Mouse (Mus musculus) kidney, embryonic 15.5 days (tissue): ENCODE data around the gene Fndc7. TPM values are rescaled to one million over a fixed set of nuclear protein-coding genes. Genes with fewer than 3 reads are reported as not detected.
"Not testable (repeated sequence)": the region's sequence is repeated elsewhere in the genome, so short reads cannot be mapped to it uniquely, and the experiment has no call there.

Source experiments
- ATAC-seq: fragments of 200-750 bp; cut with Nextera tagmentation; replicated peaks from 2 replicates; pipeline ENCODE4 v1.8.0; 2017; ENCODE audit warnings: moderate TSS enrichment; ENCODE audit not compliant: low FRiP score
- H3K27ac ChIP-seq: fragments of 300-500 bp; sonication (generic); 2 replicates; pipeline ENCODE4 v1.5.1; 2015; ENCODE audit warnings: mild to moderate bottlenecking, inconsistent platforms
- H3K27me3 ChIP-seq: fragments of 300-500 bp; sonication (generic); 2 replicates; pipeline ENCODE4 v1.6.1; 2015; ENCODE audit warnings: inconsistent platforms
- H3K36me3 ChIP-seq: fragments of 300-500 bp; sonication (generic); 2 replicates; pipeline ENCODE4 v1.6.1; 2015; ENCODE audit warnings: inconsistent platforms
- H3K4me1 ChIP-seq: fragments of 300-500 bp; sonication (generic); 2 replicates; pipeline ENCODE4 v1.6.1; 2015; ENCODE audit warnings: inconsistent platforms
- H3K4me2 ChIP-seq: fragments of 300-500 bp; sonication (generic); 2 replicates; pipeline ENCODE4 v1.6.1; 2015; ENCODE audit warnings: moderate library complexity, mild to moderate bottlenecking, inconsistent platforms
- H3K4me3 ChIP-seq: fragments of 300-500 bp; sonication (generic); replicated peaks from 2 replicates; pipeline ENCODE4 v1.5.1; 2015; ENCODE audit warnings: mild to moderate bottlenecking, inconsistent platforms
- H3K9ac ChIP-seq: fragments of 300-500 bp; sonication (generic); 2 replicates; pipeline ENCODE4 v1.6.1; 2015; ENCODE audit warnings: mild to moderate bottlenecking, inconsistent platforms
- H3K9me3 ChIP-seq: fragments of 300-500 bp; sonication (generic); replicated peaks from 2 replicates; pipeline ENCODE4 v1.6.1; 2016; ENCODE audit warnings: inconsistent platforms
- WGBS: fragments of 180-500 bp; shearing (Covaris S2); methylation state at CpG from one replicate; pipeline ENCODE4 v1.1.7; 2015; ENCODE audit warnings: mixed read lengths; 5-methylcytosine and 5-hydroxymethylcytosine counted together
- polyA plus RNA-seq: library from polyadenylated mRNA; unstranded; fragments of >200 nt; fragmentation: Nextera tagmentation; extraction: Ambion mirVana; gene quantifications from 2 replicates; pipeline ENCODE4 v1.2.1, GENCODE M21; 2015

The Fndc7 gene
- polyA plus RNA-seq, 1 experiment from 2014 or later, result not detected

DNA sequence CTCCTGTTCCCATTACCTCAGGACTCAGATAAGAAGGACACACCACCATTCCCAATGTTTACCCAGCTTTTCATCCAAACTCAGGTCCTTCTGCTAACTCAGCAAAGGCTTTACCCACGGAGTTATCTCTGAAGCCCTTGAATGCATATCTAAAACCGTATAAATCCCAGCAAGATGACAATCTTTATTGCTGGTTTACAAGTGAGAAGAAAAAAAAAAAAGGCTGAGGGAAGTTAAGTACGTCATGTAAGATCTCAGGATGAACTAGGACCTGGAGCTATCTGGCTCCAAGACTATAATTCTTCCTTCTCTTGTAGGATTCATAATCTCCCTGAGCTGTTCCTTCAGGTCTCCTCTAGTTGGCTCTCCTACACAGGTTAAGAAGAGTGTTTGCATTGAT is 38.3 kb downstream of the Fndc7 start:
- no peak for ATAC-seq
- Histone ChIP-seq H3K27me3 (no peaks in the 10 kb centered on the region), H3K36me3 (no peaks in the 10 kb centered on the region), H3K9me3 (no peaks in the 10 kb centered on the region), H3K4me3 (no peak overlapping the region), H3K27ac (no peak overlapping the region), H3K4me2 (no peak overlapping the region), H3K4me1 (peaks cover 8% of the 10 kb centered on the region; the same call in 1 of the 2 replicates), H3K9ac (no peak overlapping the region)
- 63% methylated on average over 3 of the region's 3 CpGs for WGBS

DNA sequence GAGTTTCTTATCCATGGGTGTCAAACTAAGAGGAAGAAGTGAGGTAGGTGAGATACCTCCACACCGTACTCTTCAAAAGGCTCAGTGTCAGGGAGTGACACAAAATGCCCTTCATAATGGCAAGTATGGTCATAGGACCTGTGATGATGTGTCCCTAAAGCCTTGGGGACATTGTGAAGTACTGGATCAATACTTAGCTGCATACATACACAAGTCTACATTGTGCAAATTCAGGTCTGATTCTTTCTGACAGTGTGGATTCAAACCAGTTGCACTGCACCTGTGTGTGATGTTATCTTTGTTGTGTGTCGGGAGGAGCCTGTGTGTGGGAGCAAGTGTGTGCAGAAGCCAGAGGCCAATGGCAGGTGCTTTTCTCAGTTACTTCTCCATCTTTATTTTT is 38.7 kb downstream of the Fndc7 start:
- H3K27ac ChIP-seq, result no peak overlapping the region
- no peak overlapping the region for H3K4me2 ChIP-seq
- 80% methylated on average over 2 of the region's 2 CpGs for WGBS
- H3K4me3 ChIP-seq, result no peak overlapping the region
- no peak overlapping the region for H3K9ac ChIP-seq
- no peak for ATAC-seq
- H3K36me3 ChIP-seq, result no peaks in the 10 kb centered on the region
- H3K4me1 ChIP-seq, result peaks cover 6% of the 10 kb centered on the region; the same call in 1 of the 2 replicates
- no peaks in the 10 kb centered on the region for H3K27me3 ChIP-seq
- no peaks in the 10 kb centered on the region for H3K9me3 ChIP-seq

DNA sequence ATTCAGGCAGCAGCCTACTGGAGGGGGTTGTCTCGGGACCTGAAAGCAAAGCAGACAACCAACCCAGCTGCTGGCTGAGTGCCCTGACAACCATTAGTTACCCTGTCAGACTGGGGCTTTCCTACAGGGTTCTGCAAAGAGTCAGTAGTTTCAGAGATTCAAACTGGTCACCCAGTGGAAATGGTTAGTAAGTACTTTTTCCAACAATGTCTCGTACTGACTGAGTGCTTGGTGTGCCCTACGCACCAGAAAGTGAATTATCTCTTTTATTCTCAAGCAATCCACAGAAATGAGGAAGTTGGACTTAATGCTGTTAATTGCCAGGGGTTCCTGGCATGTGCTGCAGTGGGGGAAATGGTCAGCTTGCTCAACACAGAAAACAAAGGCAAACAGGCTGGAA is 39.3 kb downstream of the Fndc7 start:
- ATAC-seq, result no peak
- Histone ChIP-seq H3K4me3 (no peak overlapping the region), H3K27ac (no peak overlapping the region), H3K9me3 (no peaks in the 10 kb centered on the region), H3K27me3 (no peaks in the 10 kb centered on the region), H3K4me2 (no peak overlapping the region), H3K4me1 (no peaks in the 10 kb centered on the region), H3K9ac (no peak overlapping the region), H3K36me3 (no peaks in the 10 kb centered on the region)
- 46% methylated on average over 3 of the region's 3 CpGs for WGBS

DNA sequence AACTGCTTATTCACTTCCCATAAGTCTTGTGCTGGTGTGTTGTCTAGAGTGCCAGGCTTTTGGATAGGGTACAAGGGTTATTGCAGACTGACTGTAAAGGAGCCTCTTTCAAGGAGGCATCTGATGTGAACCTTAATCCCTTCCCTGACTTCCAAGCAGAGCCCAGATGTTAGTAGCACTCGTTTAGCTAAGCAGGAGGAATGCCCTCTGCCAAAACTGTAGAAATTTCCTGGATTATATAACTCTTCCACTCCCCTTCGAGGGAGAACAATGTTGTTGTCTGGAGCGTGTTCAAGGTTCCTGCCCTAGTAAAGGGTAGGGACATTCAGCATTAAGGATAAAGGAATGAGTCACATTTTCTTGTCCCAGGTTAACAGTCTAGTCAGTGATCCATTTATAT is 43.2 kb downstream of the Fndc7 start:
- Histone ChIP-seq H3K4me1 (no peaks in the 10 kb centered on the region), H3K9me3 (no peaks in the 10 kb centered on the region), H3K4me2 (no peak overlapping the region), H3K36me3 (no peaks in the 10 kb centered on the region), H3K27me3 (no peaks in the 10 kb centered on the region), H3K9ac (no peak overlapping the region), H3K27ac (no peak overlapping the region), H3K4me3 (no peak overlapping the region)
- no peak for ATAC-seq
- 65% methylated on average over 3 of the region's 3 CpGs for WGBS

DNA sequence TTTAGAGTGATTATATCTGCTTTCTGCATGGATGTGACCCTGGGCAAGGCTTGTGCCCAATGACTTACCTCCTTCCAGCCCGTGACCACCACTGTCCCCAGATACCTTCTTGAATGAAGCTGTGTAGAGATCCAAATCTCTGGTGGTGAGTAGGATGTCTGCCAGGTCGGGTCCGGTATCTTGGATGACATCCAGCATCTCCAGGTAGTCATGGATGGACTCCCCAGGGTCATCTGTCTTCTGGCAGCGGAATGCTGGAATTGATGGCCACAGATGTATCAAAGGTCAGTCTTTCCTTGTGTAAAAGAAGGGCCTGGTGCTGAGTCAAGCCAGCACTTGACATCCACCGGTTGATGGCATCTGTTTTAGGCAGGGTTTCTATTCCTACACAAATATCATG is 45.3 kb downstream of the Fndc7 start:
- 79% methylated on average over 5 of the region's 5 CpGs for WGBS
- Histone ChIP-seq H3K27me3 (no peaks in the 10 kb centered on the region), H3K36me3 (no peaks in the 10 kb centered on the region), H3K4me2 (no peak overlapping the region), H3K27ac (no peak overlapping the region), H3K4me3 (no peak overlapping the region), H3K9me3 (no peaks in the 10 kb centered on the region), H3K4me1 (no peaks in the 10 kb centered on the region), H3K9ac (no peak overlapping the region)
- ATAC-seq, result no peak

DNA sequence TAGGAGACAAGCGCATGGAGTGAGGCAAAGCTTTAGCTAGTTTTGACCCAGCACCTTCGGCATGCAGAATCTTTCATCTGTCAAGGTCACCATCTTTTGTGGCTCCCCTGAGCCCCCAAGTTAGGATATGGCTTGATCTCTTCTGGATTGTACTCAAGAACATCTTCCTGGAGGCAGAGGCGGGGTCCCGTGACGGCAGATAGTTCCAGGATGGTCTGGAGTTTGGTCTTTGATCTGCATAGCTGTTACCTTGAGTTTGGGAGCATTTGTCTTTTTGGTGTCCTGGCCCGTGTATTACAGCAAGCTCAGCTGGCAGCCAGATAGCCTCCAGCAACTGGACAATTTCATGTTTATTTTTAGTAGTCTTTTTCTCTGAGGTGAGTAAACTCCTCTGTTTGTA is 45.8 kb downstream of the Fndc7 start:
- ATAC-seq, result no peak
- Histone ChIP-seq H3K9me3 (no peaks in the 10 kb centered on the region), H3K27me3 (no peaks in the 10 kb centered on the region), H3K4me3 (no peak overlapping the region), H3K4me1 (peaks cover 5% of the 10 kb centered on the region), H3K9ac (no peak overlapping the region), H3K4me2 (no peak overlapping the region), H3K27ac (no peak overlapping the region), H3K36me3 (no peaks in the 10 kb centered on the region)
- WGBS, result 89% methylated on average over 6 of the region's 6 CpGs

DNA sequence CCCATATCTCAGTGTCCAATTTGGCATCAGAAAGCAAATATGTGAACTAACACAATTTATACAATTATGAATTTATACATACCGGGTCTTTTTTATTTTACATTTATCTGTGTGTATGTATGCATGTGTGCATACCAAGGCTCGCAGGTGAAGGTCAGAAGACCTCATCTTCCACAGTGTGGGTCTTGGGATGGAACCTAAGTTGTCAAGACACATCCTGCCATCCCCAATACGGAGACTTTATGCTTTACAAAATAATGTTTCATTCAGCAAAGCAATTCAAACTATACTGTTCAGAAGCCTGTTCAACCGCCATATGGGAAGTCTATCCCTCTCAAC is 49.1 kb downstream of the Fndc7 start:
- no peak overlapping the region; the same call in 1 of the 2 replicates for H3K4me2 ChIP-seq
- peak overlapping the region; percentile 67; the same call in 1 of the 2 replicates for H3K4me3 ChIP-seq
- H3K36me3 ChIP-seq, result peaks cover 10% of the 10 kb centered on the region; the same call in 1 of the 2 replicates
- H3K27ac ChIP-seq, result no peak overlapping the region
- H3K9ac ChIP-seq, result no peak overlapping the region
- WGBS, result 61% methylated on average over 4 of the region's 4 CpGs
- no peaks in the 10 kb centered on the region for H3K27me3 ChIP-seq
- H3K4me1 ChIP-seq, result peaks cover 13% of the 10 kb centered on the region
- H3K9me3 ChIP-seq, result no peaks in the 10 kb centered on the region
- no peak for ATAC-seq

DNA sequence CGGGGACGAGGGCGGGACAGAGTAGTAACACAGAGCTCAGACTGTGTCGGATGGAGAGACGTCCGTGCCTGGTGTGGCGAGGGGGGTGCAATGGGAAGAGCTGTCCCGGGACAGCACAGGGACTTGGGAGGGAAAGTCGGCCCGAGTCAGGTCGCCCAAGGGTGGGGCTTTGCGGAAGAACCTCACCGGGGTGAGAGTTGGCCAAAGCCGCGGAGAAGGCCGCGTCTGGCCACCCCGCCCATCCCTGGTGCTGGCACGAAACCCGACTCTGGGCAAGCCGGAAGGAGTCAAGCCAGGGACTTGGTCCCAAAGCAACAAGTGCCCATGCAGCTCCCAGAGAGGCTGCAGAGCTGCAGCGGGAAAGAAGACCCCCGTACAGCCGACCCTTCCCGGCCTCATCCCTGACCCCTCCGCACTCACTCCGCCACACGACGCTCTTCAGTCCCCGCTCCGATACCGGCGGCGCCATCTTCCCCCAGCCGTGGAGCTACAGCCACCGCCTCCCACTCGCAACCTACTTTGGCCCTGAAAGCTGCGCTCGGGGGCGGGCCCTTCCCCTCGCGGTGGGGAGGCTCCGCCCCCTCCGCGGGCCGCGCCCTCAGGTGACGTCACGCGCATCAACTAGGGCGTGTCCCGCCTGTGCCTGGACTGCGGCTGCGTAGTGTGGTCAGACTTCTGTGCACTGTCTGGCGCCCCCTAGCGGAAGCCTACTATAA is 49.6 kb downstream of the Fndc7 start, which contains the start of gene Stxbp3:
Gene Stxbp3, minus strand, starts transcription at position 527 of the 716 bp plus-strand sequence.
- Histone ChIP-seq H3K27me3 (no peaks in the 10 kb centered on the region), H3K4me3 (peak within 1 kb of the TSS; percentile 67), H3K4me2 (peak within 1 kb of the TSS; percentile 61), H3K4me1 (peaks cover 13% of the 10 kb centered on the region), H3K27ac (peak within 1 kb of the TSS; percentile 92), H3K9ac (peak within 1 kb of the TSS; percentile 63), H3K36me3 (peaks cover 10% of the 10 kb centered on the region; the same call in 1 of the 2 replicates), H3K9me3 (no peaks in the 10 kb centered on the region)
- WGBS, result under 1% methylated on average over 56 of the region's 56 CpGs
- ATAC-seq, result peak; percentile 98

DNA sequence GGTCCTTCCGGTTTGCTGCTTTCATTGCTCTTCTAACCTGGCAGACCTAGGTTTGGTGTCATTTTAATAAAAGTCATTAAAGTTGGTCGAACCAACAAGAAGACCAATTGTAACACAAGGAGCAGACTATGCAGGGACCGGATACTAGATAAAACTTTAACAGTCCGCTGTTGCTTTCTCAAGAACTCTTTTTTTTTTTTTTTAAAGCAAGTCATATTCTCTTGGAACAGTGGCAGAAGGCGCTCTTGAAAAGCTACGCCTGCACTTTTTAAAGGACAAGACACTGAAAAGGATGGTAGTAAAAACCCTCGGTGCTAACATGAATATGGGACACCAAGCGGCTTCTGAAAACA is 50.2 kb downstream of the Fndc7 start:
- peak overlapping the region; percentile 67 for H3K4me3 ChIP-seq
- ATAC-seq, result no peak
- 2% methylated on average over 8 of the region's 8 CpGs for WGBS
- no peaks in the 10 kb centered on the region for H3K9me3 ChIP-seq
- H3K9ac ChIP-seq, result peak overlapping the region; percentile 63
- H3K36me3 ChIP-seq, result peaks cover 10% of the 10 kb centered on the region; the same call in 1 of the 2 replicates
- peaks cover 13% of the 10 kb centered on the region for H3K4me1 ChIP-seq
- H3K27me3 ChIP-seq, result no peaks in the 10 kb centered on the region
- peak overlapping the region; percentile 92 for H3K27ac ChIP-seq
- peak overlapping the region; percentile 61 for H3K4me2 ChIP-seq

DNA sequence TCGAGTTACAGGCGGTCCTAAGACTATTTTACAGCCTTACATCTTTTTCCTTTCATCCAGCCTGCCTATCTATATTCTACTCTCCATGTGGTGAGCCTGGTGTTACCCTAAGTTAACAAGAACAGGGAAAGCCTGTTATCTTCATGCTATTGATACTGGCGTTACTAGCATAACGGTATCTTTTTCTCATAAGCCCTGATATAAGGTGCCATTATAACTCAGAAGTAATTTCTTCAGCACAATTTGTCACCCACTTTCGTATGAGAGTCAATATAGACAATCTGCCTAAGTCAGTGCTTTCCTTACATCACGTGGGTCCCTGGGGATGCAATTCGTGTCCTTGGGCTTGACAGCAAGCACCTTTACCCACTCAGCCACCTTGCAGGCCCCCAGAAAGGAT is 50.8 kb downstream of the Fndc7 start:
- Histone ChIP-seq H3K27me3 (no peaks in the 10 kb centered on the region), H3K9me3 (no peaks in the 10 kb centered on the region), H3K36me3 (peaks cover 13% of the 10 kb centered on the region; the same call in 1 of the 2 replicates), H3K4me2 (peak overlapping the region; percentile 61), H3K4me3 (peak overlapping the region; percentile 67), H3K4me1 (peaks cover 13% of the 10 kb centered on the region), H3K27ac (no peak overlapping the region), H3K9ac (0 out of 2 replicates have a peak overlapping the region, but pooled peaks have one; percentile 63)
- WGBS, result 83% methylated on average over 7 of the region's 7 CpGs
- ATAC-seq, result no peak

DNA sequence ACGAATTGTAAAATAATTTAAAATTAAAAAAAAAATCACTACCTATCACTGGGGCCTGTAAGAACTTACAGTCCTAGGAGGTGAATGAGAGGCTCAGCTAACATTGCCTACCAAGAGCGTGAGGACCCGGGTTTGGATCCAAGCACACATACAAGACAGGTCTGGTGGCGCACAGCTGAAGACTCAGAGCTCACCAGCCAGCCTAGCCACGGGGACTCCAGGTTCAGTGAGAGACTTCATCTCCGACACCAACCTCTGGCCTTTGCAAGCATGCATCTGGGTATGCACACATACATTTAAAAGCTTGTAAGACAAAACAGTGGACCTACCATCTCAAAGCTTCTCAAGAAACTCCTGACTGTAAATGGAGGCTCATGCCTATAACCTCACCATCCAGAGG is 52.9 kb downstream of the Fndc7 start:
- no peaks in the 10 kb centered on the region for H3K27me3 ChIP-seq
- H3K4me2 ChIP-seq, result no peak overlapping the region
- H3K9me3 ChIP-seq, result no peaks in the 10 kb centered on the region
- H3K9ac ChIP-seq, result no peak overlapping the region
- H3K27ac ChIP-seq, result no peak overlapping the region
- H3K4me3 ChIP-seq, result no peak overlapping the region
- ATAC-seq, result no peak
- WGBS, result 96% methylated on average over 6 of the region's 6 CpGs
- peaks cover 17% of the 10 kb centered on the region; the same call in 1 of the 2 replicates for H3K36me3 ChIP-seq
- peaks cover 13% of the 10 kb centered on the region for H3K4me1 ChIP-seq

DNA sequence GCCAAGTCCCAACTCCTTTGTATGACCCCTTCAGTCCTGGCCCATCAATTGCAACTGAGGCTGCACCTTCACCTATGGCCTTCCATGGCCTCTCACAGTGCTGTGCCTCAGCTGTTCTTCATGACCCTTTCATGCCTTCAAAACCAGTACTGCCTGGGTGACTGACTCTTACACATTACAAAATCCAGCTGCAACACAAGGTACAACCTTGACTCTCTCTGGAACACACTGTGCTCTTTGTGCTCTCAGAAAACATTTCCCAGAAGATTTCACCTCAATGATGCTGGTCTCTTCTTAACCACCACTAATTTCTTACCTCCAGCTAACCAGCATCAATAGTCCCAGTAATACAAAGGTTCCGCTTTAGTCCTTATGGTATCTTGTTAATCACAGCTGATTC is 56.1 kb downstream of the Fndc7 start:
- not testable (repeated sequence) for H3K4me1 ChIP-seq, ATAC-seq, H3K27me3 ChIP-seq, H3K4me2 ChIP-seq, H3K4me3 ChIP-seq, H3K9me3 ChIP-seq, H3K9ac ChIP-seq, H3K27ac ChIP-seq
- WGBS, result 95% methylated on average over 1 of the region's 1 CpGs
- H3K36me3 ChIP-seq, result peaks cover 21% of the 10 kb centered on the region; the same call in 1 of the 2 replicates

DNA sequence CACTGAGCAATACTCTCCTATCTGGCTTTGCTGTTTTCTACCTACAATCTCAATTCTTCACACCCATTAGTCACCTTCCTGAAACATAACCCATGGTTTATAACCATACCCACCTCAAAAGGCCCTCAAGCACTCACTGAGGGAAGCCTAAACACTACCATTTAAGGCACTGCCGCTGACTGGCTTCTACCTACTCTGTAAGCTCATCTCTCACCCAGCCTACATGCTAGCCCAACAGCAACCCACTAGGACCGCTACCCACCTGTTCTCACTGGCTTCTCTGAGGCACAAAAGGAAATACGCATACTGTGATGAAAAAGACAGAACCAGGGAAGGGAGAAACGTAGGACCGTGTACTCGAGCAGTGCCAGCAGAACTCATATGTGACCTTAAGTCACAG is 58.1 kb downstream of the Fndc7 start:
- Histone ChIP-seq H3K4me2 (no peak overlapping the region), H3K9ac (no peak overlapping the region), H3K4me3 (no peak overlapping the region), H3K27ac (no peak overlapping the region), H3K9me3 (no peaks in the 10 kb centered on the region), H3K4me1 (no peaks in the 10 kb centered on the region), H3K27me3 (no peaks in the 10 kb centered on the region), H3K36me3 (peaks cover 23% of the 10 kb centered on the region)
- 95% methylated on average over 6 of the region's 6 CpGs for WGBS
- no peak for ATAC-seq
